Mouse (Mus musculus): Measurements from ENCODE around the gene Foxo1.

DNA sequence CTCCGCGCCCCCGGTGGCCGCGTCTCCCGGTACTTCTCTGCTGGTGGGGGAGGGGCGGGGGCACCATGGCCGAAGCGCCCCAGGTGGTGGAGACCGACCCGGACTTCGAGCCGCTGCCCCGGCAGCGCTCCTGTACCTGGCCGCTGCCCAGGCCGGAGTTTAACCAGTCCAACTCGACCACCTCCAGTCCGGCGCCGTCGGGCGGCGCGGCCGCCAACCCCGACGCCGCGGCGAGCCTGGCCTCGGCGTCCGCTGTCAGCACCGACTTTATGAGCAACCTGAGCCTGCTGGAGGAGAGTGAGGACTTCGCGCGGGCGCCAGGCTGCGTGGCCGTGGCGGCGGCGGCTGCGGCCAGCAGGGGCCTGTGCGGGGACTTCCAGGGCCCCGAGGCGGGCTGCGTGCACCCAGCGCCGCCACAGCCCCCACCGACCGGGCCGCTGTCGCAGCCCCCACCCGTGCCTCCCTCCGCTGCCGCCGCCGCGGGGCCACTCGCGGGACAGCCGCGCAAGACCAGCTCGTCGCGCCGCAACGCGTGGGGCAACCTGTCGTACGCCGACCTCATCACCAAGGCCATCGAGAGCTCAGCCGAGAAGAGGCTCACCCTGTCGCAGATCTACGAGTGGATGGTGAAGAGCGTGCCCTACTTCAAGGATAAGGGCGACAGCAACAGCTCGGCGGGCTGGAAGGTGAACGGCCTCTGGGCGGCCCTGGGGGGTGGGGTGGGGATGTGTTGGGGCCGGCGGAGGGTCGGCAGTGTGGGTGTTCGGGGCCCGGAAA, 789 bp downstream of the Foxo1 start:
- 0 out of 2 replicates have a peak, but pooled peaks have one; percentile 2 for TF ChIP-seq CTCF (IDR thresholded peaks at IDR 0.05; ENCODE audit: low read depth)
- TF ChIP-seq EP300 (IDR thresholded peaks at IDR 0.05; ENCODE audit: low read depth), result no peak; the same call in 1 of the 2 replicates
